Mouse (Mus musculus) spleen, postnatal 4 days (tissue): ENCODE data around the gene Zmiz2.
"Not testable (repeated sequence)": the region's sequence is repeated elsewhere in the genome, so short reads cannot be mapped to it uniquely, and the experiment has no call there.

Experiments used
- DNase-seq, 2 experiments: peaks; one replicate each; pipeline ENCODE4 v3.0.0; 2022; ENCODE audit warnings: low spot score in 2 of 2

Gene Zmiz2

GRCm38 (mm10) chr11:6388726-6389413 is at the start of gene Zmiz2:
Gene Zmiz2 (plus strand): TSS chr11:6389074.
- DNase-seq: peak; percentile 95 to 97

GRCm38 (mm10) chr11:6345956-6346355 is 42.9 kb upstream of the Zmiz2 start:
- no peak for DNase-seq

GRCm38 (mm10) chr11:6346966-6347365 is 41.9 kb upstream of the Zmiz2 start:
- no peak for DNase-seq

- DNase-seq: no peak
Observed at GRCm38 (mm10) chr11:6348681-6349200, 40.1 kb upstream of the Zmiz2 start.

- DNase-seq: no peak
Observed at GRCm38 (mm10) chr11:6349586-6349985, 39.3 kb upstream of the Zmiz2 start.

GRCm38 (mm10) chr11:6355106-6355505 is 33.8 kb upstream of the Zmiz2 start:
- no peak for DNase-seq

- no peak for DNase-seq
Observed at GRCm38 (mm10) chr11:6364581-6365275, 24.1 kb upstream of the Zmiz2 start.

- DNase-seq: peak; percentile 72 to 87
Observed at GRCm38 (mm10) chr11:6365885-6366284, 23.0 kb upstream of the Zmiz2 start.

- no peak for DNase-seq
Observed at GRCm38 (mm10) chr11:6366434-6366833, 22.4 kb upstream of the Zmiz2 start.

- DNase-seq: no peak
Observed at GRCm38 (mm10) chr11:6367156-6367555, 21.7 kb upstream of the Zmiz2 start.

- DNase-seq: not testable (repeated sequence)
Observed at GRCm38 (mm10) chr11:6367986-6368385, 20.9 kb upstream of the Zmiz2 start.

- DNase-seq: no peak
Observed at GRCm38 (mm10) chr11:6371376-6372155, 17.3 kb upstream of the Zmiz2 start.

GRCm38 (mm10) chr11:6372784-6373183 is 16.1 kb upstream of the Zmiz2 start:
- DNase-seq: no peak

- DNase-seq: no peak
Observed at GRCm38 (mm10) chr11:6380916-6381315, 8.0 kb upstream of the Zmiz2 start.

GRCm38 (mm10) chr11:6388126-6388725 is 648 bp upstream of the Zmiz2 start:
- peak in 1 of 2 experiments; percentile 46 for DNase-seq

- DNase-seq: peak in 1 of 2 experiments; percentile 75
Observed at GRCm38 (mm10) chr11:6389483-6389921, 628 bp downstream of the Zmiz2 start.

- peak in 1 of 2 experiments; percentile 59 for DNase-seq
Observed at GRCm38 (mm10) chr11:6390376-6391053, 1.6 kb downstream of the Zmiz2 start.

GRCm38 (mm10) chr11:6391516-6392276 is 2.8 kb downstream of the Zmiz2 start:
- DNase-seq: no peak

GRCm38 (mm10) chr11:6392857-6393256 is 4.0 kb downstream of the Zmiz2 start:
- DNase-seq: no peak

GRCm38 (mm10) chr11:6393866-6394265 is 5.0 kb downstream of the Zmiz2 start:
- DNase-seq: no peak
